Mouse (Mus musculus): ENCODE results near the gene B3galnt2.
"Not testable (repeated sequence)": the region's sequence is repeated elsewhere in the genome, so short reads cannot be mapped to it uniquely, and the experiment has no call there.

B3galnt2 gene

DNA sequence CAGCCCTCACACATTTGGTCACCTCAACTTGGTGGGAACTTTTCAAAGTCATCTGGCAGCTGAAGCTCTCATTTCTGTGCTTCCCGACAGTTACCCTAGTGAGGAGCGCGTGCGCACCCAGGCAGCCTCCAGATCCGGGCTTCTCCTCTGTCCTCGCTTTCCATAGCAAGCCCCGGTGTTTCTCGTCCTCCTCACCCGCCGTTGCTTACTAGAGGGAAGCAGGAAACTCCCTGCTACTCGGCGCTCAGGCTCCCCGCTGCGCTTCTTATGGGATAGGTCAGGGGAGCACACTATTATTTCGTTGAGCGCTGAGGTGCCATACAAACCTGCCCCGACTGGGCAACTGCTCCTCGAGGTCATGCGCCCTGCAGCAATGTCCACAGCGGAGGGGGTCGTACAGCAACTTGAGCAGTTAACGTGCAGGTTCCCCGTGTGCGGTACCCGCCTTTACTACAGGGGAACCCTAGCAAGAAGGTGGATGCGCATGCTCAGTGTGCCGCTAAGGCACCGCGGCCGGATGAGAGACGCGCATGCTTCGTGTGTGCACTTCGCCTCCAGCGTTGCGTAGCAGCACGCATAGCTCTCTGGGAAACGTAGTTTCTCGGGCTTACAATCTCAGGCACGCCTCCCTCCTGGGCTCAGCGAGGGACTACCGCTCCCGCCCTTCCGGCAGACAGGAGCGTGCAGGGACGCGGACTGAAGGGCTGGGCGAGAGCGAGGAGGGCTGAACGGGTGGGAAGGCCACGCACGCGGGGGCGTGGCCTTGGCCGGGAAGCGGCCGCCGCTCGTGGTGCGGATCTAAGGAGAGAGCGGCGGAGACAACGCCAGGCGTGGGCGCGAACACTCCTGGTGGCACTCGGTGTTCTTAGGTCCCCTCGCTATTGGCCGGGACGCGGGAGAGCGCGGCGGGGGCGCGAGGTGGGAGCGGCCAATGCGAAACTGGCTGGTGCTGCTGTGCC, at the start of gene B3galnt2:
Gene B3galnt2 (plus strand): TSS at position 596 of the 959 bp plus-strand sequence.
- DNase-seq (ENCODE audit: low spot score): peak; percentile 99

DNA sequence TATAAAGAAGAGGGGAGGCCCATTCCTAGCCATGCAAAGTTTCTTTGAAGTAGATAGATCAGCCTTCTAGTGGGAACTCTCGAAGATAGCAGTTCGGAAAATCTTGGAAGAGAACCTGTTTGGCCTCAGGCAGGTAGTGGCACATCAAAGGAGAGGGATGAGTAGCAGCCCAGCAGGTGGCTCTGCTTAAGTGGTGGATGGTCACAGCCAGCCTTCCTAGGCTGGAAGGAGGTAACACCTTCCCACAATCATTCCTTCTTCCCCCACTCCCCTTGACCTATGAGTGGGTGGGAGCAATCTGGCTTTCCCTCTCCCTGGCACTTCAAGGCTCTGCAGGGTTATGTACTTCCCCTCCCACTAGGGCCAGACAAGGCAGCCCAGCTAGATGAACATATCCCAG, 42.9 kb upstream of the B3galnt2 start:
- no peak for DNase-seq (ENCODE audit: low spot score)

DNA sequence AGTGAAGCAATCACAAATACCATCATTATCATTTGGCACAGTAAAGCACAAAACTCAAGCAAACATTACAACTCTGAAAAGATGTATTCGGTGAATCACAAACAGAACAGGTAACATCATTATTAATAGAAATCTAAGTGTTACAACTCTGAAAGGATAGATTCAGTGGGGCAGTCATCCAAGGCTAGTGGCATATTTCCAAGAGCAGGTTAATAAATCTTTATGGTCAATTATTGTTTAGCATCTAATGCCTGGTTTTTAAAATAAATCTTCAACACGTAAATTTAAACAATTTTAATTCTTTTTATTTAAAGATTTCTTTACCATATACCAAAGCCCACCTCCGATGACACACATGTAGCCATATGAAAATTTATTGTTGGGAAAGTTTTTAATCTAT, 34.9 kb upstream of the B3galnt2 start:
- DNase-seq (ENCODE audit: low spot score): no peak

DNA sequence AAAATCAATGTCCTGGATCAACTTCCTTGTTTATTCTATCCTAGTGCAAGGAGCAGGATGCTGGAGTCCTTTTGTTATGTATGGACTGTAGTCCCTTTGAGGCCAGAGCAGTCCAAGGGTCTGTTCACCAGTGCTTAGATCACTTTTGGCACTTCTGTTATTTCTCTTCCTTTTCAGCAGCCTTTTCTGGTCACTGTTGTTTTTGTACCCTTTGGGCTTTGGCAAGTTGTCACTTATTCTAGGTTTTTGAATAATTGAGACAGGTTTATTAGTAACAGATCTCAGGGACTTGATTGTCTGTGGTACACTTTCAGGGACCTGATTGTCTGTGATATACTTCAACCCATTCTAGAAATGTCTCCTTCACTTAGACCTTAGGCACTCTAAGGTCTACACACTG, 31.7 kb upstream of the B3galnt2 start:
- no peak for DNase-seq (ENCODE audit: low spot score)

DNA sequence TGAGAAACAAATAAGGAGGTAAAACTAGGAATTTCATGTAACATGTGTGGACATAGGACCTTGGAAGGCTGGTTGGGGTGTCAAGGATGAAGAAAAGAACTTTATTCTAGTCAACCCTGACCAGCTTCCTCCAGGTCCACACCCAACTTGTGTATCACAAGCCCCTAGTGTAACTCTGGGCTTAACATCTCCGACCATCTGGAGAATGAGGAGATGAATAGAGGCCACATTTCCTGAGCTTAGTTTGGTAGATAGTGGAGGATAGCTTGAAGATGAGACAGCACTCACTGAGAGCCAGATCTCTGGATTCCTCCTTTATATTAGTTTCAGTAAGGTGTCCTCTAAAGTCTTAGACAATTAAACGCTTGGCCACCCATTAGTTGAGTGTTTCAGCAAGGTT, 24.3 kb upstream of the B3galnt2 start:
- DNase-seq (ENCODE audit: low spot score): no peak

DNA sequence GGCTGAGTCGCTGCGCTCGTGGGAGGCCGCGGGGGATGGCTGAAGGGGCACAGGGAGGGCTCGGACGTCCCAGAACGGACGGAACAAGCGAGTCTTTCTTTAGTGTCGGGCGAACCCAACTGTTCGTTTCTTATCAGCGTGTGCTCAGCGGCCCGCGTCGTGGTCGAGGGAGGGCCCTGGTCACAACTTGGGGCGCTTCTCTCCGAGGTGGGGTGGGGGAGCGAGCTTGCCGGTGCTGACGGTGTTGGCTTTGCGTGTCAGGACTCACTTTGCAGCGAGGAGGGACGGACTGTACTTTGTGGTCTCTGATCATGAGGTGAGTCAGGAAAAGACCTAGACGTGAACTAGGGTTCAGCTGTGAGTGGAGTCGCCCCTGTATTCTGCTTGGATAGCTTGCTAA, 662 bp downstream of the B3galnt2 start:
- DNase-seq (ENCODE audit: low spot score): peak; percentile 36

DNA sequence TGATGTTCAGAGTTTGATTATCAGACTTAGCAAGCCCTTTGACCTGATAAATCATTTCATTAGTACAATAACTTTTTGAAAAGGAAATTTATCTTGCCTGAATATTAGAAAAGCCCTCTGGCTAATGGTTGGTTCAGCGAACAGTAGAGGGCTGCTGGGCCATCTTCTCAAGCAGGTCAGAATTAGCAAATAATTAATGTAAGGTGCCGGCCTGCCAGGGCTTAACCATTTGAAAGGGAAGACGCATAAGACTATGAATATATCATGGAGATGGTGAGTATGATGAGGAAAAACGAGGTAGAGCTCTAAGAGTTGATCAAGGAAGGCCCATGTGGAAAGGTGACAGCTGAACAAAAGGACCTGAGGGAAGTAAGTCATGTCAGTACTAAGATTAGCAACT, 2.4 kb downstream of the B3galnt2 start:
- DNase-seq (ENCODE audit: low spot score): no peak

DNA sequence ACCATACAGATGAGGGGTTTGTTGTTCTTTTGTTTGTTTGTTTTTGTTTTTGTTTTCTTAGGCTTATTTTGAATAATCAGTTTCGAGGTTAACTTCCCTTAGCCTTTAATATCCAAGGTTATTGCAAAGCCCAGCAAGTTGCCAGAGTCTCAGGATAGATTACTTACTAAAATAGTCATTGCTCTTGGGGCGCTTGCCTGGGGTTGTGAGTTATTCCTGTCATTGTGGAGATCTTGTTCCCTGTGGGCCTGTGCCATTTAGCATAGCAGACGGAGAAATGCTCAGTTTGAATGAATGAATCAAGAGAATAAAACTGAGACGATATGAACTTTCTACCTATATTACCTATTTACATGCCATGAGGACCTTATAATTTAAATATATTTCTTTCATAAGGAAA, 5.9 kb downstream of the B3galnt2 start:
- no peak for DNase-seq (ENCODE audit: low spot score)

DNA sequence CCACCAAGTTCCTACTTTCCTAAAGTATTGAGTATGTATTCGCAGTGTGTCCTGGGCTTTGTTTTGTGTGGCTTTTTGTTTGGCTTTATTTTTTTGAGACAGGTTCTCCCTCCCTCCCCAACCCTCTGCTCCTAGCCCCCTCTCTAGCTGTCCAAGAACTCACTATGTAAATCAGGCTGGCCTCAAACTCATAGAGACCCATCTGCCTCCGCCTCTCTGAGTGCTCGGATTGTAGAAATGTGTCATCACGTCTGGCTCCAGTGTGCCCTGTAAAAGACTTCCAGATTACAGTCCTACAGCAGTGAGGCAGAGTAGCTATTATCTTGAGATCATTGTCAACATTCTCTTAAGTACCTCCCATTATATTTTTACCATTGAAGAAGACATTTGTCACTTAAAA, 6.8 kb downstream of the B3galnt2 start:
- no peak for DNase-seq (ENCODE audit: low spot score)

DNA sequence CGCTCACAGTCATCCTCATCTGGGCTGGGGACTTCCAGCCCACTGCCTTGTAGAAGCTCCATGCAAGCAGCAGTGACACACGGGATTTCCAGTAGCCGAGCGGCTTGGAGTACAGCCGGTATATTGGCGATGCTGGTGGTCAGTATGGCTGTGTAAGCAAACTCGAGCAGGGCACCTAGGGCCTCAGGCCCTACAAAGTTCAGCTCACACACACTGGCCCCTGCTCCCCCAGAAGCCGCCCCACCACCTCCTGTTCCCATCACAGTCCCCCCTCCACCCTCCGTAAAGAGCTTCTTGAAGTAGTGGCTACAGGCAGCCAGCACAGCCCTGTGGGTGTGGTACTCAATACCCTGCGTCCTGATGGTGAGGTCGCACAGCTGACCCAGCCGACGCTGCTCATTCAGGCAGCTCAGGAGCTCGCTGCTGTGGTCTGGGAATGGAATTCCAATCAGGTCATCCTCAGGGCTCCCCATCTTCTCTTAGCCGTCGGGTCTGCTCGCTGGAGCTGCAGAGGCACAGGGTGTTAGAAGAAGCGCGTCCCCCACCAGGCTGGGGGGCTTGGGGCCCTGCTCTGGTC, 11.2 kb downstream of the B3galnt2 start:
- no peak for DNase-seq (ENCODE audit: low spot score)

DNA sequence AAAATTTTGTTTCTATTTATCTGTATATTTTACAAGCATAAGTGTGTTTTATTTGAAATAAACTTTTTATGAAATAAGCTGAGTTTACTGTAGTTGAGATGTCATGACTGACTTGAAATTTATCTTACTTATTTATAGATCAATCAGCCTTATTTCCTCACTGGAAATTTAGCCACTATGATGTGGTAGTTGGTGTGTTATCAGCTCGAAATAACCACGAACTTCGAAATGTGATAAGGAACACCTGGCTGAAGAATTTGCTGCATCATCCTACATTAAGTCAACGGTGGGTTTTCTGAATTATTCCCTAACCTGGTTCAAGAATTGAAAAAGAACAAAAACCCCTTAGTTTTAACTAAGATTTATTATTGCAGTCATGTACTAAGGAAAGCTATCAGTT, 11.9 kb downstream of the B3galnt2 start:
- no peak for DNase-seq (ENCODE audit: low spot score)

DNA sequence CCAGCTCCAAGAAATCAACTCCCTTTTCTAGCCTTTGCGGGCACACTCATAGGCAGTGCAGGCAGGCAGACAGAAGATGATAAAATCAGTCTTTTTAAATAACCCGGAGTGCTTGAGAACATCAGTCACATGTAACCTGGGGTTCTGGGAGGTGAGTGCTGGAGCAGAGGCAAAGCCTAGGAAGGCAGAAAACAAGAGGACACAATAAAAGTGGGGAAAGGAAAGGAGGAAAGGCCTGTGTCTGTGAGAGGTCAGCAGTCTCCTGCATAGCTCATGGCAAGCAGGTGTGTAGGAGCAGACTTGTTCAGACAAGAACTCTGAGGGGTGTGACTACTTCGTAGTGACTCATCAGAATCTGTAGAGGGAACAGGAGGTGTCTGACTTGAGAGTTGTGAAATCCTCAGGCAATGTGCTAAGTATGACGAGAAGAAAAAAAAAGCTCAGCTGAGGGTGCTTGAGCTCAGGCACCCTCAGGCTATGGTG, 14.4 kb downstream of the B3galnt2 start:
- DNase-seq (ENCODE audit: low spot score): no peak

DNA sequence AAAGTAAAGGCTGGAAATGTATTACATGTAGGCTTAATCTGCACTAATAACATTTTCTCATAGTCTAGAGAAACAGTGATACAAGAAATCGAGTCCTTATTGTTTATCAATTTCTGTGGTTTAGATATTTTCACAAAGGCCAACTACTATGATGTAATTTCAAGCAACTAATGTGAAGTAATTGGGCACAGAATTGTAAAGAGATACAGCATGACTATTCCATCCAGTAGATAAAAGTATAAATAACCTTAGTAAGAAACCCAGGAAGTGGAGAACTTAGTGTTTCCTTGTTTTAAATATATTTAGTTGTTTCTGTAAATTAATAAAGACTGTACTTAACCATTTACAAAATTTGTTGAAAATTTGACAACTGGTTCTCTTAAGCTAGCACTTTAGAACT, 15.5 kb downstream of the B3galnt2 start:
- no peak for DNase-seq (ENCODE audit: low spot score)

DNA sequence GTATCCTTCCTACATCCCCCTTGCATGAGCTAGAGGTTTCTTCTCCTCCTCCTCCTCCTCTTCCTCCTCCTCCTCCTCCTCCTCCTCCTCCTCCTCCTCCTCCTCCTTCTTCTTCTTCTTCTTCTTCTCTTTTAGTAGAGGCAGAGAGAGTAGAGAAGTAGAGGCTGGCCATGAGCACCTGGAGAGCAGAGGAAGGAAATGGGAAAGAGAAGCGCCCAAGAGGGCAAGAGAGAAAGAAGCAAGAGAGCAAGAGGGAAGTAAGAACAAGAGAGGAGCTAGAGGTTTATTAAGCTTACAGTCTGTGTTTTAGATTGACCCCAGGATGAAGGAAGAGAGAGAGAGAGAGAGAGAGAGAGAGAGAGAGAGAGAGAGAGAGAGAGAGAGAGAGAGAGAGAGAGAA, 27.6 kb downstream of the B3galnt2 start:
- DNase-seq (ENCODE audit: low spot score): not testable (repeated sequence)

DNA sequence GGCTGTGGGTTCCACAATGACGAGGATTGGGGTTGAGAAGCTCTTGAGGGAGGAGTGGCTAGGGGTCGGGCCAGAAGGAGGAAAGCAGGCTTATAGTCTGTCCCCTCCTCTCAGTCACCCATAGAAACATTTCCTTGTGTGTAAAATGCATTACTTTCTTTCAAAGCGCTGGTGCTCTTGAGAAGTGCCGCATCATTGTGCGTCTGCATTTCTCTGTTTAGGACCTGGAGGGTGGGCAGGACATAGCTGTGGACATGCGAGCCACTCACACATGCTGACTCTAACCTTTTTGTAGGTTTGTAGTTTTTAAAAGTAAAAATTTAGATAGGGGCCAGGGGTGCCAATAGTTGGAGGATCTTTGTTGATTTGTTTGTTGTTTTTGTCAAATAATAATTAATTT, 29.3 kb downstream of the B3galnt2 start:
- DNase-seq (ENCODE audit: low spot score): no peak

DNA sequence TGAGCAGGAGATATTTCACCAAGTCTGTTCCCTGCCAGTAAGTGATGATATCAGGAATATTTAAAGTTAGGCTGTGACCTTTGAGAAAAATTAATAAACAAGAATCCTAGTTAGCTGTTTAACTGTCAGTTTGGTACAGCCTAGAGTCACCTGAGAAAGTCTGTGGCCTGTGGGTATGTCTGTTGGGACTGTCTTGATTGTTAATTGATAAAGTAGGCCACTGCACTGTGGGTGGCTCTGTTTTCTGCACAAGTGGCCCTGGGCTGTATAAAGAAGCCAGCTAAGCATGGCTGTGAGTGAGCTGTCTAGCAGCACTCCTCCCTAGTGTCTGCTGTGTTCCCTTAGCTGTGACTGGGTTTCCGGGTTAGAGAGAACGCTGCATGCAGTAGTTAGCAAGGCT, 34.9 kb downstream of the B3galnt2 start:
- no peak for DNase-seq (ENCODE audit: low spot score)

DNA sequence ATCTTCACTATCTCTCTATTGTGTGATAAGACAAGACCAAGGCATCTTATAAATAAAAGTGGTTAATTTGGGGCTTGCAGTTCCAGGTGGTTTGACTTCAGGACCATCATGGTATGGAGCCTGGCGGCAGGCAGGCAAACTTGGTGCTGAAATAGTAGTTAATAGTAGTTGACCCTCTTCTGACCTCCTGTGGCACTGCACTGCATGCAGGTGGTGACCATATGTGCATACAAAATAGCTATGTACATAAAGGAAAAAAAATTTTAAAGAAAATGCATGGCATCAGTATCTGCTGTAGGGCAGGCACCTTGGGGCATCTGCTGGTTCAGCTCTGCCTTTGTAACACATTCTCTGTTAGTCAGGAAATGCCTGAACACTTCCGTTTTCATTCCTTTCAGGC, 36.1 kb downstream of the B3galnt2 start:
- DNase-seq (ENCODE audit: low spot score): no peak

DNA sequence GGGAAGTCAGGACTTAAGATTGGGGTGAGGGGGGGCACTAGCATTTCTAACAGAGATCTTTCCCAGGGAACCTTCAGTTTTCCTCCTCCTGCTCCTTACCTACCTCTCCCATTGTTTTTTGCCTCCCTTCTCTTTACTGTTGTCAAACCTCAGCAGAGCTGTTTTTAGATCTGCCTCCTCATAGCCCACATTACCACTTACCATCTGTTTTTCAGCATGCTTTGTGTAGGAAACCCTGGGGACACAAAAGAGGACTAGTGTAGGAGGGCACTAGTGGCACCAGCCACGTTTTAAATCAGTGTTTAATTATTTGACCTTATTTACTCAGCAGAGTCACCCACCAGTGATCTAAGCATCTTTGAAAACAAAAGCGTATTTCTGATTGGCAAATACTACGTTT, 38.8 kb downstream of the B3galnt2 start:
- DNase-seq (ENCODE audit: low spot score): no peak

DNA sequence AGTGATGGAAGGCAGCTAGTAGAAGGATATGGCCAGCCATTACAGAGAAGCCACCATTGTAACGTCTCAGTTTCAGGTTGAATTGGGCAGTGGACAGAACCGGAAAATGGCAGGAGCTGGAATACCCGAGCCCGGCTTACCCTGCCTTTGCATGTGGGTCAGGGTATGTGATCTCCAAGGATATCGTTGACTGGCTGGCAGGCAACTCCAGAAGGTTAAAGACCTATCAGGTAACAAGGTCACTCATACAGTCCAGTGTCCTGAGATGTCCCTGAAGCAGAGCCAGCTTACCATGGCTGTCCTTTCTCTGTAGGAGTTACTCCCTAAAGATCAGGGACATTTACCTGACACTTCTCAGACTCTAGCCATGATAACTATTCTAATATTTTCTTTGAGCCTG, 40.8 kb downstream of the B3galnt2 start:
- no peak for DNase-seq (ENCODE audit: low spot score)

DNA sequence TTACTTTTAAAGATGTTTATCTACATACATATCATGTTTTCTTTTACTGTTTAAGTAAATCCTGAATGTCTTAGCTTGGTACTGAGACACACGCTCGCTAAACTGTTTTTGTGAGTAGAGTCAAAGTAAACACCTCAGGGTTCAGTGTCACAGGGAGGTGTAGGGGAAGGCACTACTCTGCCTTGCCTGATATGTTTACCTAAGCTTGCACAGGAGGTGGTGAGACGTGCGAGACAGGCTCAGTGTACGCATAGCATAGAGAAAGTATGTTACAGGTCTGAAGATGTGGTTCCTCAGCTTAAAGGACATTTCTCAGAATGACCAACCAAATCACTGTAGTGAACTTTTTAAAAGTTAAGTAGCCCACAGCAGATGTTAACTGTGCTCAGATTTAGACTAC, 43.2 kb downstream of the B3galnt2 start:
- no peak for DNase-seq (ENCODE audit: low spot score)

DNA sequence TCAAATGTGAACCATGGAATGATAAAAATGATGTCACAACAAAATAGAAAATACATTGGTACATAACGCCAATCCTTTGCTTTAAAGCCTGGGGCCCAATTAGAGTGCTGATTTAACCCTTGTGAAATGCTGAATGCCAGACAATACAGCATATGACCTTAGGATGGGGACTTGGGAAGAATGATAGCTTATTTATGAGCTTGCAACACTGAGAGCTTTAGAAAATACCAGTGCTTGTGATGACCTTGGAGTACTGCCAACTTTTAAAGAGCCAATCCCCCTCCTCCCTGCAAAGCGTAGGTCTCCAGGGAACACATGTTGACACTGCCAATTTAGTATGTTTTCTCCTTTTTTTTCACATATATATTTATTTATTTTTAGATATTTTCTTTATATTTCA, 48.4 kb downstream of the B3galnt2 start:
- peak; percentile 20 for DNase-seq (ENCODE audit: low spot score)

DNA sequence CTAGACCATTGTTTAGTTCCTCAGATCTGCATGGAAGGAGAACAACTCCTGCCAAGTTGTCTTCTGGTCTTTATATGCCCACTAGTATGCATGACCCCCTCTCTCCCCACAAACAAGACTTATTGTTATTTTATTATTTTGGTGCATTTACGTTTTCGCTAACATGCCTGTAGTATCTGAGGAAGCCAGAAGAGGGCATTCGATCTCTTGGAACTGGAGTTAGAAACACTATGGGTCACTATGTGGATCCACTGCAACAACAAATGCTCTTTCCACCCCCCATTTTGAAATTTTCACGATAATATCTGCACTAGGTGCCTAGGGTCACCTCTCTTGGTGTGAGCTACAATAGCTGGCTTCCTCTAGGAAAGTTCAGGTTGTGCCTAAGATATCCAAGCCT, 49.8 kb downstream of the B3galnt2 start:
- no peak for DNase-seq (ENCODE audit: low spot score)

DNA sequence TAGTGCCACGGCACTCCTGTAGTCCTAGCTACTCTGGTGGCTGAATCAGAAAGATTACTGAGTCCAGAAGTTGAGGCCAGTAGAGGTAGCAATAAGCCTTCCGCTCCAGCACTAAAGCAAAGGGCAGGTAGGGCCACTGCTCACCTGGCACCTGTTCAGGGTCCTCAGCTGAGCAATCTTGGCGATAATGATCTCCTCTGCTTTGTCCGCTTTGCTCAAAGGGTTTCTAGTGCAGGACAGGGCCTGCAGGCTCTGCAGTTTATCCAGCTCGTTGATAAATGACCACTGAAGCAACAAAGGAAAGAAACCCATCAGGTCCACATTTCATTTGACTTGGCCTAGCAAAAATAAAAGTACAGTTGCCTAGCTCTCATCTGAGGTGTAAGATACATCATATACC, 50.7 kb downstream of the B3galnt2 start:
- no peak for DNase-seq (ENCODE audit: low spot score)

DNA sequence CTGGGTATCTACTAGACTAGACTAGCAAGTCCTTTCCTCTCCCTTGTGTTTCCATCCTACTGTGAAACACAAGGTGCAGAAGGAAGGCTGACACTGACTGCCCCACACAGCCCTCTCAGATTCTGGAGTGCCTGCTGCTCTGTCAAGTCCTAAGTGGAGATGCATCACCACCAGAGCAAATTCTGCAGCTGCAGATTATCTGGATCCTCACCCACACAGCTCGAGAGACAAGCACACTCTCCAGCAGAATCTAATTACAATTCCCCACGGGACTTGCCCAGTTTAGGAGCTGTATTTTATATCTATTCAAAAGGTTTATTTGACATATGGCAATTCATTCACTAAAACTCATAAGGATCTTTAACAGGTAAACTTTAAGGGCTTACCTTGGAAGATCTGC, 51.8 kb downstream of the B3galnt2 start:
- no peak for DNase-seq (ENCODE audit: low spot score)
